ENCODE assay signal across 12 mouse cellular contexts in the genomic region with DNA sequence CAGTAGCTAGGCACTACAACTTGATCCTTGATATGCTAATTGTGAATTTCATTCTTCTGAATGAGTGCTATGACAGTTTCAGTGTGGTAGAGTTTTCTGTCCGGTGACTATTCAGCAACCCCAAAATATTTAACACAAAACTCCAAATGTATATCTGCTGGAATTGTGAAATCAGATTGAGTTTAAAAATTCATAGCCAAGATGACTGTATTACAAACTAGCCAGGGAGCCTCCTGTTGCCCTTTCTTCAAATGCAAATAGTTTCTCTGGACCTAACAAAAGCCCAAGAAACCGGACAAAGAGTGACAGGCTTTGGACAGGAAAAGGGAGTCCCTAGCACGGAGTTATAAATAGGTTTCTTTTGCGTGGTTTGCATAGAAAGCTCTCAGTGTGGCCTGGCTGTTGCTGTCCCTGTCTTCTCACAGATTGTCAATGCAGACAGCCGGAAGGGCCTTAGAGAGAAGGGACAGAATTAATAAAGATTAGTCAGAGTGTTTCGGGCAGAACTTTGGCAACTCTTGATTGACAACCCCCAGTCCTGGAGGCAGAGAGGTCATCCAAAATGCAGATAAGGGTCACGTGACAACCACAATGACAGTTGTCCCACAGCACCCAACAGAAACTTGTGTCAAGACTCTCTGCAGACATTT.
DNase-seq lines count a peak whose midpoint lies in the region; ATAC-seq and TF ChIP-seq lines count a peak whose summit lies in the region.
"Had no signal": no experiment of that assay in that cellular context is flagged by ENCODE, and none has a peak within 500 bp of the region (broad histone marks: within the 10 kb centered on the region; RNA-seq: fewer than 3 reads in every experiment).

No protein-coding gene starts in this region.

- TF ChIP-seq CTCF in left cerebral cortex, adult 2 months (IDR thresholded peaks at IDR 0.05): no peak

- peak; percentile 71 for ATAC-seq in forebrain, embryonic 14.5 days
- ATAC-seq in midbrain, embryonic 13.5 days: peak; percentile 59

- H3K27ac ChIP-seq in left cerebral cortex, adult 2 months: no peak overlapping the region
- H3K27ac ChIP-seq in forebrain, embryonic 14.5 days (ENCODE audit: low read depth, low read length): no peak overlapping the region
- no peak overlapping the region for H3K27ac ChIP-seq in midbrain, embryonic 13.5 days
- H3K27ac ChIP-seq: macrophage had no signal

- peaks cover 14% of the 10 kb centered on the region for H3K4me1 ChIP-seq in forebrain, embryonic 14.5 days (ENCODE audit: control insufficient read depth, insufficient read depth, low read length)
- H3K4me1 ChIP-seq in midbrain, embryonic 13.5 days (replicated peaks): peaks cover 19% of the 10 kb centered on the region

- H3K9me3 ChIP-seq in forebrain, embryonic 14.5 days (replicated peaks; ENCODE audit: control insufficient read depth, low read length): no peaks in the 10 kb centered on the region
- H3K9me3 ChIP-seq in midbrain, embryonic 13.5 days: no peaks in the 10 kb centered on the region

- WGBS in forebrain, embryonic 14.5 days: 23% methylated on average over 7 of the region's 7 CpGs
- WGBS in midbrain, embryonic 13.5 days: 8% methylated on average over 7 of the region's 7 CpGs

- intact Hi-C loops in left cerebral cortex, postnatal 4 days (cut with DNase I): no loop called here
- intact Hi-C loops in left cerebral cortex, adult 2 months (cut with DNase I): no loop called here
- intact Hi-C loops in heart, postnatal 10 days (cut with DNase I): no loop called here
- intact Hi-C loops in left cerebral cortex, postnatal 36 days (cut with DNase I): no loop called here

- no peaks in the 10 kb centered on the region for H3K36me3 ChIP-seq in forebrain, embryonic 14.5 days (ENCODE audit: control insufficient read depth, insufficient read depth, low read length)
- no peaks in the 10 kb centered on the region for H3K36me3 ChIP-seq in midbrain, embryonic 13.5 days

- no peak overlapping the region for H3K4me2 ChIP-seq in forebrain, embryonic 14.5 days (ENCODE audit: low read length)
- no peak overlapping the region for H3K4me2 ChIP-seq in midbrain, embryonic 13.5 days (replicated peaks)

- no peaks in the 10 kb centered on the region for H3K27me3 ChIP-seq in forebrain, embryonic 14.5 days (replicated peaks; ENCODE audit: control insufficient read depth, insufficient read depth, low read length)
- H3K27me3 ChIP-seq in midbrain, embryonic 13.5 days: no peaks in the 10 kb centered on the region
- H3K27me3 ChIP-seq: CH12.LX had no signal

- no peak overlapping the region for H3K4me3 ChIP-seq in left cerebral cortex, adult 2 months
- no peak overlapping the region for H3K4me3 ChIP-seq in forebrain, embryonic 14.5 days (ENCODE audit: low read depth, low read length)
- no peak overlapping the region for H3K4me3 ChIP-seq in midbrain, embryonic 13.5 days (replicated peaks)

- H3K9ac ChIP-seq in forebrain, embryonic 14.5 days (ENCODE audit: low read length): no peak overlapping the region
- H3K9ac ChIP-seq in midbrain, embryonic 13.5 days (replicated peaks): no peak overlapping the region

- DNase-seq in left cerebral cortex, postnatal 4 days: peak; percentile 10
- no peak for DNase-seq in left cerebral cortex, adult 2 months (ENCODE audit: extremely low spot score in 1 of 2, low spot score in 2 of 2)
- DNase-seq in forebrain, embryonic 14.5 days (ENCODE audit: low spot score): peak; percentile 68
- peak; percentile 28 to 32 for DNase-seq in heart, postnatal 10 days
- DNase-seq in kidney, postnatal 10 days: no peak
- DNase-seq in left cerebral cortex, postnatal 36 days (ENCODE audit: low spot score in 2 of 2): no peak
- DNase-seq in layer of hippocampus, adult 9-10 months (ENCODE audit: low spot score): no peak
- DNase-seq: cerebellum, adult 2 months; liver had no signal

Comparison
In these comparisons a context has a peak if more than half of its experiments do, and no peak if none do; other contexts are left out.
1. DNase-seq: peak in left cerebral cortex, postnatal 4 days (single experiment), forebrain, embryonic 14.5 days (single experiment) and heart, postnatal 10 days (2 of 2); none in left cerebral cortex, adult 2 months (0 of 2), kidney, postnatal 10 days (single experiment), left cerebral cortex, postnatal 36 days (0 of 2) and layer of hippocampus, adult 9-10 months (single experiment).